Mouse (Mus musculus): ENCODE data around the gene Lipe. TPM values are rescaled to one million over a fixed set of nuclear protein-coding genes. Genes with fewer than 3 reads are reported as not detected.
"Not testable (repeated sequence)": the region's sequence is repeated elsewhere in the genome, so short reads cannot be mapped to it uniquely, and the experiment has no call there.

The Lipe gene
- total RNA-seq (2021) = 1 to 10 TPM; 7.6 to 8.2 TPM
- long read RNA-seq, experiment 1, partial matches to known transcripts = 0 of 5 reads
- long read RNA-seq, experiment 1, other reads (novel, unspliced or antisense) = 2 of 5 reads
- long read RNA-seq, experiment 2, partial matches to known transcripts = 1 of 5 reads
- long read RNA-seq, experiment 2, other reads (novel, unspliced or antisense) = 3 of 5 reads

DNA sequence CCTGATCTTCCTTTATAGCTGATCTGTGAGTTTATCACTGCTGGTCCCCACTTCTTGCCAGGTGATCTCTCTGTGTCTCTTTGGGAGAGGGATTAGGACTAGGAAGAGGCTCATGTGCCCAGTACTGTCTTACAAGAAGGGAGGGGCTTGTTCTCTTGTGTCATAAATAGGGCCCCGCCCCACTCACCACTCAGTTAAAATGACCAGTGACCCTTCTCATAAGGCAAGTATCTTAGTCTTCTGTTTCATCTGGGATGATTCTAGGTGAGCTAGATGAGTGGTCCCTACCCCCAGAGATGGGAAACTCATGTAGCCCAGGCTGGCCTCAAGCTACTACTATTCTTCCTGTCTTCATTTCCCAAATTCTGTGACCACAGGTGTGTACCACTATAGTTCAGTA lies at the start of gene Lipe:
Gene Lipe, minus strand, starts transcription at position 101 of the 400 bp plus-strand sequence.
- no peak for DNase-seq (ENCODE audit: low spot score in 2 of 2)

DNA sequence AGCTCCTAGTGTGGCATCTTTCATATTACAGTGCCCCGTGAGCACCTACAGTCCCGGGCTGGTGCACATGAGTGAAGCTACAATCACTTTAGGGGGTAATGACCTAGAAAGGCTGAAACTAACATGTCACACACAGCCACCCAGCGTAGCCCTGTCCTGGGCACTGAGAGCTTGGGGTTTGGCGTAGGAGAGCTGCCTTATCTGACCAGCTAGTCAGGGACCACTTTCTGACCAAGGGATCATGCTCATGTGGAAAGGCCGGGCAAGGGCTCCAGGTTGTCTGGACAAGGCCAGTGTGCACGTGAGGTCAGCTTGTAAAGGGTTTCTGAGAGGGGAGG lies 42.3 kb upstream of the Lipe start:
- DNase-seq (ENCODE audit: low spot score in 2 of 2) = no peak

DNA sequence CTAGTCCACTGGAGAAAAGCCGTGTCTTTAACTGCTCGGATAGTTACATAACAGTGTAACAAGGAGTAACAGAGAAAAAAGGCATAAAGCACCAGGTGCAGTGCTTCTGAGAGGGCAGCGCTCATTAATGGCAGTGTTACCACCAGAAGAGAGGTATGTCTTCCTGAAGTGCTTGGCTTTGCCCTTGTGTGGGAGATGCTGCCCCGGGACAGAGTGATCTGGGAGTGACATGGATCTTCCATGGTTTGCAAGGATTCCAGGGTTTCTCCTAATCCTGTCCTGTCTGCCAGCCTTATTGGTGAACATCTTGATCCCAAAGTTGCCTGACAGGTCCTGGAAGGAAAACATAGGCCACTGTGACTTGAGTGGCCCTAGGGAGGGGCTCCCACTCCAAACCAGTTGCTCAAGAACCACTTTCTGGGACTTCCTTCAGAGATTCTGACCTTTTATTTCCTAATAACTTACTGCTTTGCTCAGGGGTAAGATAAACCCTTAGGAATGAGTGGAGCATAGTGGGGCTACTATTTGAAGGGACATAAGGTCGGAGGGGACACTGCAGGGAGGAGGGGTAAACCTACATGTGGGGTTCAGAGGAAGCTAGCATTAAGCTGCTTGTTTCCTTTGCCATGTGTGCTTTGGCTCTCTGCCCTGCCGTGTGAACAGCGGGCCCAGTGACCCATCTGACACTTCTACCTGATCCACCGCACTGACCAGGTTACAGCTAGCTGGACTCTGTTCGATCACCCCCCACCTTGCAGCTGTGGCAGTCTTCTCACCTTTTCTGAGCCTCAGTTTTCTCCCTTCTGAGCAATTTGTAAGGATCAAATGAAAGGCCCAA lies 41.7 kb upstream of the Lipe start:
- no peak for DNase-seq (ENCODE audit: low spot score in 2 of 2)

DNA sequence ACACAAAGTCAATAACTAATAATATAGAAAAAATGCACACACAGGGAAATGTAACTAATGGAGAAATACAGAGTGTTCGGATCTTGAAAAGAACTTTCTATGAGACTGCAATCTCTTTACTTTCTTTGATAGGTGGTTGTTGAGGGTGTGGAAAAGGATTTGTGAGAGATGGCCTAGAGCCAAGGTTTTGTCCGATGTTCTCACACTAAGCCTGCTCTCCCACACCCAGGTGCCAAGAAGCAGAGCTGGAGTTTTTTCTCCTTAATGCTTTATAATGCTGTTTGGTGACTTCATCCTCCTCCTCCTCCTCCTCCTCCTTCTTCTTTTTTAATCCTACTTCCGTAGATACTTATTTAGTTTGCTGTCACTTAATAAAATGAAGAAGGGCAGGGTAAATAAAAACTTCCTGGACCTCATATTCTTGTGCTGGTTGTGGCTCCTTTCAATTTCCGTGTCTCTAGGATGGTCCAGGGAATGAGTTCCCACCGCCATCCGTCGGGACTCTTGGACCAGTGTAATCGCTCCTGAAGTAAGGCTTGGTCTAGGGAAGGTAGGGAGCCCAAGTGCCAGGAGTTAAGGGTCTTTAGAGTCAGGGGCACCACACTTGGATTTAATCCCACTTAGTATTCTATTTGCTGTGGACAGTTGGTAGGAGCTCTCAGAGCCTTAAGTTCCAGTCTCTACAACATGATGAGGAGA lies 40.8 kb upstream of the Lipe start:
- no peak for DNase-seq (ENCODE audit: low spot score in 2 of 2)

DNA sequence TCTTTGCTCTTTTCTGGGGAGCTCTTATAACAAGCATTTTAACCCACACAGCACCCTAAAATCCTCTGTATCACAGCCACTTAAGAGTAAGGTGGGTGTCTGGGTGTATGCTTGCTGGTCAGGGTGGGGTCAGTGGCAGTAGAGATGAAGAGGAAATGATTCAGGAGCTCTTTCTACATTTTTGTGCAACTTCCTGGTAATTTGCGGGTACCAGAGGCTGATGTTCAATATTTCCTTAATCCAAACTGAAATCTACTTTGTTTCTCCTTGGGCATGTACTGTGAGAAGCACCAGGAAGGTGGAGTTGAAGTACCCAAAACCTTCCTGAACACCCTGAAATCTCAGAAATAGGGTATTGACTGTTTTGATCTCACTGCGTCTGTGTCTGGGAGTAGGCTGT lies 38.2 kb upstream of the Lipe start:
- DNase-seq (ENCODE audit: low spot score in 2 of 2) = no peak

DNA sequence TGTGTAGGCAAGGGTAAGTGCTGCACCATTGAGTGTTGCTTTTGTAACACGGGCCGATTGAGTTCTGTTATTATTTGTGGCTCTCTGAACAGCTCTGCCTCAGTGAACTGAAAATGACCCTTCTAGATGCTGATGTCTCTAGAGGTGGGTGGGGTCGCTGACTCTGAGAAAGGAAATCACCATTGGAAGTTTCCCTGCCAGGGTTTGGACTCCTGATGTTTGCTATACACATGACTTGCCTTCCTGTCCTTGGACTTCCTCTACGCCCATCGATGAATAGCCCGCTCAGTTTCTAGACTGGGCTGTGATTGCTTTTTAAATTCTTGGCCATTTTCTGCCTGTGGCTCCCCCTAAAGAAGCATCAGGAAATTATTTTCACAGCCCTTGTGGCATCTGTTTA lies 37.7 kb upstream of the Lipe start:
- DNase-seq (ENCODE audit: low spot score in 2 of 2) = no peak

DNA sequence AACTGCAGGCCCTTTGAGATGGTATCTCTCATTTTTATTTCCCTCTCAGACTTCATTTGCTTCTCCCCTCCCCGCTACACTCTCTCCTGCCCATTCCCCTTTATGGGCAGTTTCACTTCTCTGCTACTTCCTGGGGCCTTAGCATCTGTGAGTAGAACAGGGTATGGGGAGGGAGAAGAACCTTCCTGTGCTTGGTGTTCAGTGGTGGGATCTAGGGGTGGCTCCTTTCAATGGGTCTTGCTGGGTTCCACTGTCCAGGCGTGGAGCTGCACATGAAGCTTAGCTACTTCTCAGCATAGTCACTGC lies 37.0 kb upstream of the Lipe start:
- DNase-seq (ENCODE audit: low spot score in 2 of 2) = no peak

DNA sequence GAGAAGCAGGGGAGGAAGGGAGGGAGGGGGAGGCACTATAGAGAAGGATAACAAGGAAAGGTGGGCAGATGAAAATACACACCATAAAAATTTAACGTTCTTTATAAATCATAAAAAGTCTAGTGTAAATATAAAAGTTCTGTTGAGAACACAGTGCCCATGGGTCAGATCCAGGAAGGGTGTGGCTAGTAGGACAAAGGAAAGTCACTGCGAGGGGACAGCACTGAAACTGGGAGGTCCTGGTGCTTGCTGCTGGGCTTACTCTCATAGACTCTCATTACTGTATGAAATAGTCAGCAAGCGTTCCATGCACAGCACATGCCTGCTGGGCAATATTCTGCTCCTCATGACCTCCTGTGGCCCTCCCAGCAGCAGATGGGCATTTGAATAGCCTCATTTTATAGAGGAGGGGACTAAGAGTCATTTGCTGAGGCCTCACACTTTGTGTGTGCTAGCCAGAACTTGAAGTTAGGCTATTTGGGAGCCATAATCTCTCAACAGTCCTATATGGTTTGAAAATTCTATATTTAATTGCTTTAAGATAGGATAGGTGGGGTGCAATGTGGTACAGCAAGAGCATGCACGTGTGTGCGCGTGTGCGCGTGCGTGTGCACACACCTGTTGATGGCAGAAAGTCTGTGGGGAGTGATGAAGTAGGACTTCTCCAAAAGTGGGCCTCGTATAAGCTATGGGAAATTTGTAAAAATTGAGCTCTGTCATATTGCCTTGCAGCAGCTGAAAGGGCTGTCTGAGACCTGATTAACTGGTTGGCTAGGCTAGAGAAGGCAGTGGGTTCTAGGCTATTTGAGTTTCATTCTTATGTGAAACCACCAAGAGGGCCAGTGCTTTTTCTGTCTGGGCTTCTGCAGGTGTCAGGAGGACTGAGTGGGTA lies 36.4 kb upstream of the Lipe start:
- no peak for DNase-seq (ENCODE audit: low spot score in 2 of 2)

DNA sequence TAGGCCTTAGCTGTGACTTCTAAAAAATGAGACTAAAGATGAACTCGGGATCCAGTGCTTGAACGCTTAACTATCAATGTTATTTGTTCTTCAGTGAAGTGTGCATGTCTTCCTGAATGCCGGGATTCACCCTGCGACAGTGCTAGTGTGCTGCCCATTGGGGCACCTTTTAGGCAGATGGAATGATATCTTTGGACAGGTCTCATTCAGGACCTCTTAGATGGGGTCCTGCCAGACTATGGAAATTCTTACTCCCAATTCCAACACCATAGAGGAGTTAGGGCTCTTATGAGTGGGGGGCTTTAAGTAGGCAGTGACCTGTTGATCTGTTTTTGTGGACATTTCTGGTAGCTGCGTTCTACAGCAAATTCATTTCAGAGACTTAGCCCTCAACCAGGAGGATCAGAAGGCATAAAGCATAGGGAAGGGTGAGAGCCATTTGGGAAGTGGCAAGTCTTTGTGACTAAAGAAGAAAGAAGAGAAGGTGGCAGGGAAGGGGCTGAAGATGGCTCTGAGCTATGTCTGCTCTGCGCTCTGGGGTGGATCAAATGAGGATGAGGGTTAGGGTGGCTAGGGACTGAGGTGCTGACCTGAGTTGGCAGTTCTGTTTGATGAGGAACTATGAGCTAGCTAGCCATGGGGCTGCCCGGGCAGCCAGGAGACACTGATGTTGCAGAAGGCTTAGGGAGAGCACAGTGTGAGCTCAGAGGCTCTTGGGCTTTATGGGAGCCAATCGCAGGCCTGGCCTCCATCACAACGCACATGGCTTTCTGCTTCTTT lies 35.5 kb upstream of the Lipe start:
- DNase-seq (ENCODE audit: low spot score in 2 of 2) = no peak

DNA sequence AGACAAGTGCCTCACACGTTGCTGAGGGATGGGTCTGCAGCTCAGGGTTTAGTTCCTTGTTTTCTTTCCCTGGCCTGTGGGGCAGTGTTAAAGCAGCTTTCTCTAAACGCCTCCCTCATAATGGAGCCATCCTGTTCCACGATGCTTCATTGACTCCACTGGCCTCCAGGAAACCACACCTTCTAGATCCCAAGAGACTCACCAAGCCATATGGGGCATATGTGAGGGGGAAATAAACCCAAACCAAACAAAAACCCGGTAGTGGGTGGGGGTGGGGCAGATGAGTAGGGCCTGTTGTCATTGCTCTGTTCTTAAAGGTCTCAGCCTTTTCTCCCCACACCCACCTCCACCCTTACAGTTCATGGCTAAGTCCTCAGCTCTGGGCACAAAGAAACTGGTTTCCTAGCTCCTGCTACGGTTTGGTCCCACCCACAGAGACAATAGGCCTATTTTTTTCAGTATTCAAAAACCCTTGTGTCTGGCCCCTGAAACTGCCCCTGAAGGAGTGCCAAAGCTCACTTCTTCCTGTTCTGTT lies 34.6 kb upstream of the Lipe start:
- no peak for DNase-seq (ENCODE audit: low spot score in 2 of 2)

DNA sequence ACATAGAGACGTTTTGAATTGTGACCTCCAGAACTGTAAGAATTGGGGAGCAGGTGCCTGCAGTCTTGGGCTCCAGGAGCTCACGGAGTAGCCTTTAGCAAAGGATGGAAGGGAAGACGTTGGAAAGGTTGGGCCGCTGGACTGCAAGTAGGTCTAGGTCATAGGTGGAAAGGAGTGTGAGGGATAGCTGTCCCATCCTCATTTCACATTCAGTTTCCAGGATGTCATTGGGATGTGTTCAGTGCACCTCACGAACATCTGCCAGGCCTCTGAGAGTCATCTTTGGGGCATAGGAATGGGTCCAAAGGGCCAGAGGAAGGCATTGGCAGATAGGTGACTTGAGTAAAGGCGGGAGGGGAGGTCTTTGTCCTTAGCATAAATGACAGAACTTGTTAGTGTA lies 33.9 kb upstream of the Lipe start:
- DNase-seq (ENCODE audit: low spot score in 2 of 2) = no peak

DNA sequence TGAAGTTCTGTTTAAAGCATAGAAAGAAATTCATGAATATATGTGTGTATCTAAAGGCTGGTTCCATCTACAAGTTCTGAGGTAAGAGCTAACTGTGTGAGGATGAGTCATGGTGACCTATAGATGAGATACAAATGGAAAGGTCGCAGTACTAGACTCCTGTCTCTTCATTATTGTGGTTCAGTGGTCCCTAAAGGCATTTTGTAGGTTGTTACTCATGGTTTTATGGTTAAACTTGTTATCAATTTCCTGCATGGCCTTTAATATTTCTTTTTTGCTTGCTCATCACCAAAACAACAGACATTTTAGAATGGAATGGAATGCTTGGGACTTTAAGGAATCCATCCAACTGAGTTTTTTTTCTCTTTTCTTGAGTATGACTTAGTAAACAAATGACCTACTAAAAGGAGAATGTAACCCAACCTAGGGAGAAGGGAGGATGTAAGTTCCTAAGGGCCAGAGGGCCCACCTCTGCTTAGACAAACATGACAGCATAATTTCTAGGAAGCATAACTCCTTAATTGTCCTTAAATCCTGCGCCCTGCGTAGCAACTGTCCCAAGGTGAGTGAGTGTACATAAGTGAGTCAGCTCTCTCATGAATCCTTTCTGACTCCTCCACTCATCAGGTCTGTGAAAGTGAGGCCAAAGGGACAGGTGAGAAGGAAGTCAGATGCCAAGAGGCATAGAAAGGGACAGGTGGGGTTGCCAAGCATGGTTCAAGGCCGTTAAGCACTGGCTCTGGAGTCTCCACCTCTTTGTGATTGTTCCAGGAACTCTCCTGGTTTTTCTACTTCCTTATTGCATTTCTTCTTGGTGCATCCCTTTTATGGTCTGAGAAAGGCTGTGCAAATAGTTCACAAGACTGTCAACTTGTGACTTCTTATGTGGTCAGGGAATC lies 31.6 kb upstream of the Lipe start:
- DNase-seq (ENCODE audit: low spot score in 2 of 2) = no peak

DNA sequence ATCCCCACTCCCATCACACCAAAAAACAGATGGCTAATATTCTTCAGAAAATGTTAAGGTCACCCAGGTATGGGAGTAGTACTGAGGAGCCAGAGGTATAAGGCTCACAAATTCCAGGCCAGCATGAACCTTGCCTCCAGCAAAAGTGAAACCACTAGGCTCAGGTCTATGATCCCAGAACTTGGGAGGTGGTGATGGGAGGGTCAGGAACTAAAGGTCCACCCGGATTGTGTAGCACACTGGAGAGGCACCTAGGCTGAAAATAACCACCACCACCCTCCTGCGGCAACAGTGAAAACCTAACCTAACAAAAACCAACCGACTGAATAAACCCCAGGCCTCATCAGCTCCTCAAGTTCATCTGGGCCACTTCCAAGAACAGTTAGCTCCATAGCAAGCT lies 29.8 kb upstream of the Lipe start:
- no peak for DNase-seq (ENCODE audit: low spot score in 2 of 2)

DNA sequence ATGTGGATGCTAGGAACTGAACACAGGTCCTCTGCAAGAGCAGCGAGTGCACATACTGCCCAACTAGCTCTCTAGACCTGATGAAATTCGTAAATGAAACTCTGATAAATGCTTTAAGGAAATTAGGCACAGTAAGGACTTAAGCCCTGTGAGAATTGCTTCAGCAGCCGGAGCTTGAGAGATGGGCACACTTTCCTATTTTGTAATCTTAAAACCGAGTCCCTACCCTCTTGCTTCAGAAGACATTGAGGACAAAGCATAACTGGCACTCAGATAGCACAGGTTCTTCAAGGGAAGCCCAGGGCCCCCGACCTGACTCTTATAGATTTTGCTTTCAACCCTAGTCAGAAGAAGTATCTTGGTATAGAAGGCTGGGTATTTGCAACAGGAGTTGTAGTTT lies 28.6 kb upstream of the Lipe start:
- no peak for DNase-seq (ENCODE audit: low spot score in 2 of 2)

DNA sequence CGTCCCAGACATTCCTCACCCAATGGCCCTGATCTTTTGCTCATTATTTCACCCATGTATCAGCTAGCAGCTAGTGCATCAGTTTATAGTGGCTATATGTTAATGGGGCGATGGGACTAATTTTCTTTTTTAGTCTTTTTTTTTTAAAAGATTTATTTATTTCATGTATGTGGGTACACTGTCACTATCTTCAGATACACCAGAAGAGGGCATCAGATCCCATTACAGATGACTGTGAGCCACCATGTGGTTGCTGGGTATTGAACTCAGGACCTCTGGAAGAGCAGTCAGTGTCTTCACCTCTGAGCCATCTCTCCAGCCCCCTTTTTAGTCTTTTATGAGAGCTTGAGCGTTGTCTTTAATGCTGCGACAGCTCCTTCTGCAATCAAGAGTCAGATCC lies 27.9 kb upstream of the Lipe start:
- DNase-seq (ENCODE audit: low spot score in 2 of 2) = not testable (repeated sequence)

DNA sequence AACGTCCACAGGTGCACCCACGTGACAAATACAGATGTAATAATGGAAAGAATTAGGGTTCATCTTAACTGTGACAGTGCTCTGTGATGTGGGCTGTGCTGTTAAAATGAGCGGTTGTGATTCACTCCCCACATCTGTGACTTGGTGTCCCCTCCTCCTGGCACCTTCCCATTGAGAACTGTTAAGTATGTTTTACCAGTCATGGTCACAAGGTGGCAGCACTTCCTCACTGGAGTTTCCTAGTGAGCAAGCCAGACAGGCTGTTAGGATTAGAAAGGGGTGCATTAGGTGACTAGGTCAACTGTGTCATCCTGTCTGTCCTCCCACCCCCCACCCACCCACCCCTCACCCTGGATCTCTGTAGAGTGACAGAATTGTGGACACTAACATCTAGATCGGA lies 25.9 kb upstream of the Lipe start:
- DNase-seq (ENCODE audit: low spot score in 2 of 2) = peak; percentile 78 to 95

DNA sequence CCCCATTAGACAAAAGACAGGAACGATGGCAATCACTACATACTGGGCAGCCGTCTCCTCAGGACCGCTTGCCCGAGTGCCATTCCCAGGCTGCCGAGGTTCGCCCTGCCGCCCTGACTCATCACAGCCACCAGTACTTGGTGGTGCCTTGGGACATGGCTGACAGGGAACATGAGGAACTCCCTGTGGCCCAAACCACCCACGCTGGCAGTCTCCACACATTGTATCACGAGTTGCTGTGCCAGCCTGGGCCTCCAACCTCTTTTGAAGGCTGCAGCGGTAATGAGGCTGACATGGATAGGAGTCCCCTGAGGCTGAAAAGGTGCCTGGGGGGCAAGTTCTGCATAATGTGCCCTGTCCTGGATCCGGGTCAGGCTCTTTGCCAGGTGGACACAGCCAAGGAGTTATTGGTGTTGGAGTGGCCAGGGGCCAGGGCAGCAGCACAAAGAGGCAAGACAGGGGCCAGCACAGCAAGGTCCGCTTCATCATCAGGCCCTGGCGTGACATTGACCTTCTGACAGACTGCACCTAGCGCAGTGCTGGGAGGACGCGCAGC lies 23.9 kb upstream of the Lipe start:
- no peak for DNase-seq (ENCODE audit: low spot score in 2 of 2)

DNA sequence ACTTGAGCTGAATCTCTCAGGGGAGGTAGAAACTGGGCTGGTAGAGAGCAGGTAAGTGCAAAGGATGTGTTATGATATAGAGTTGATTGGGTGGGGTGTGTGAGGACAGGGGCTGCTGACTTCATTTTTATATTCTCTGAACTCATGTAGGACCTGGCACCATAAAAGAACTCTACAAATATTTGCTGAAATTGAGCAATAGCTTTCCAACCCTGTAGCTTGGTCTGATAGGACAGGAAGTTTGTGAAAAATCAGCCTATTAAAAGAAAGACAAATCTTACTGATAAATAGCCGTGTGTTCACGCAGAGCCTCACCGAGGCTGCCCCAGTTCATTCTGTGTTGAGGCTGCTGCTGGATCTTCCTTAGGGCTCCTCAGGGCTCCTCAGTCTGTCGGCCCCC lies 21.4 kb upstream of the Lipe start:
- DNase-seq (ENCODE audit: low spot score in 2 of 2) = no peak

DNA sequence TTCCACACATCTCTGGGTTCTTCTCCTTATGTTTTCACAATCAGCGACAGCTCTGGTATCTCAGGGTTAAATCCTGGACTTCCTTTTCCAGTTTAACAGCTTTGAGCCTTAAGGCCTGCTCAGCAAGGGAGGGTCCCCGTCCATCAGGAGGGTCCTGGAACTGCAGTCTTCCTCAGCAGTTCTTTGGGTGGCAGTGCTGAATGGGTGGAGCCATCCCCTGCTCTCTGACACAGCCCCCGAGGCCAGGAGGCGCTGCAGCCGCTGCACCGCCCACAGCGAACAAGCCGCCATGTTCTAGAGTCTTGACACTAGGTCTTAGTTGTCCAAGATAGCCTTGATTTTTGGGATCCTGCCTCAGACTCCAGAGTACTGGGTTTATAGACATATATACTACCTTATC lies 21.0 kb upstream of the Lipe start:
- no peak for DNase-seq (ENCODE audit: low spot score in 2 of 2)

All from left cerebral cortex, adult 18-20 months (tissue).